Mouse (Mus musculus) liver, postnatal 0 days (tissue): ENCODE measurements around the gene Tead3. TPM values are rescaled to one million over a fixed set of nuclear protein-coding genes. Genes with fewer than 3 reads are reported as not detected.

ENCODE experiments used
- ATAC-seq: fragments of 200-750 bp; cut with Nextera tagmentation; 2 replicates; pipeline ENCODE4 v1.8.0; 2017; ENCODE audit warnings: mild to moderate bottlenecking, moderate library complexity
- DNase-seq: peaks from one replicate; pipeline ENCODE4 v3.0.0-alpha.2; 2016
- H3K27ac ChIP-seq: fragments of 300-500 bp; sonication (generic); 2 replicates; pipeline ENCODE4 v1.5.1; 2014; ENCODE audit warnings: antibody characterized with exemption, moderate library complexity, mild to moderate bottlenecking, low read depth
- H3K27me3 ChIP-seq: fragments of 300-500 bp; sonication (generic); 2 replicates; pipeline ENCODE4 v1.6.1; 2014; ENCODE audit warnings: low read length, control low read depth, mixed read lengths; ENCODE audit not compliant: insufficient read depth
- H3K36me3 ChIP-seq: fragments of 300-500 bp; sonication (generic); replicated peaks from 2 replicates; pipeline ENCODE4 v1.6.1; 2014; ENCODE audit warnings: mild to moderate bottlenecking, control low read depth, low read length, moderate library complexity, mixed read lengths; ENCODE audit not compliant: insufficient read depth
- H3K4me1 ChIP-seq: fragments of 300-500 bp; sonication (generic); 2 replicates; pipeline ENCODE4 v1.6.1; 2014; ENCODE audit warnings: antibody characterized with exemption, mild to moderate bottlenecking, control low read depth; ENCODE audit not compliant: insufficient read depth
- H3K4me2 ChIP-seq: fragments of 300-500 bp; sonication (generic); 2 replicates; pipeline ENCODE4 v1.6.1; 2014; ENCODE audit warnings: low read depth, mild to moderate bottlenecking, low read length, moderate library complexity, mixed read lengths
- H3K4me3 ChIP-seq: fragments of 300-500 bp; sonication (generic); 2 replicates; pipeline ENCODE4 v1.5.1; 2014; ENCODE audit warnings: low read depth, low read length
- H3K9ac ChIP-seq: fragments of 300-500 bp; sonication (generic); replicated peaks from 2 replicates; pipeline ENCODE4 v1.6.1; 2014; ENCODE audit warnings: mild to moderate bottlenecking, moderate library complexity
- H3K9me3 ChIP-seq: fragments of 300-500 bp; sonication (generic); 2 replicates; pipeline ENCODE4 v1.6.1; 2016; ENCODE audit warnings: mild to moderate bottlenecking, control low read depth, low read length, mixed read lengths
- CTCF ChIP-seq: sonication (generic); IDR thresholded peaks from 2 replicates; pipeline ENCODE4 v1.5.1; 2016; ENCODE audit warnings: antibody characterized with exemption, low read depth
- EP300 ChIP-seq: IDR thresholded peaks from 2 replicates; pipeline ENCODE4 v1.6.1; 2016; ENCODE audit warnings: antibody characterized with exemption, low read depth, mild to moderate bottlenecking
- WGBS: fragments of 180-500 bp; shearing (Covaris S2); extraction: QIAGEN DNeasy Blood & Tissue Kit; methylation state at CpG from one replicate; pipeline ENCODE4 v1.1.7; 2014; ENCODE audit not compliant: insufficient replicate concordance; 5-methylcytosine and 5-hydroxymethylcytosine counted together
- polyA plus RNA-seq: library from polyadenylated mRNA; unstranded; fragments of >200 nt; fragmentation: Nextera tagmentation; extraction: Ambion mirVana; gene quantifications from 2 replicates; pipeline ENCODE4 v1.2.1, GENCODE M21; 2015

The Tead3 gene
- 0.79 and 1.2 TPM in 2 replicates for polyA plus RNA-seq

GRCm38 (mm10) chr17:28350466-28351352 lies at the start of gene Tead3:
Gene Tead3, minus strand, starts transcription at chr17:28350817.
- no peak for TF ChIP-seq EP300
- no peak for TF ChIP-seq CTCF
- Histone ChIP-seq H3K36me3 (no peaks in the 10 kb centered on the region), H3K4me3 (peak within 1 kb of the TSS; percentile 69), H3K27me3 (peaks cover 30% of the 10 kb centered on the region), H3K9ac (peak within 1 kb of the TSS; percentile 79), H3K4me1 (peaks cover 21% of the 10 kb centered on the region), H3K27ac (peak within 1 kb of the TSS; percentile 96), H3K9me3 (no peaks in the 10 kb centered on the region), H3K4me2 (peak within 1 kb of the TSS; percentile 88)
- ATAC-seq (peak; percentile 79), DNase-seq (peak; percentile 86)
- WGBS = under 1% methylated on average over 56 of the region's 73 CpGs

GRCm38 (mm10) chr17:28394994-28395393 lies 44.4 kb upstream of the Tead3 start:
- Histone ChIP-seq H3K27ac (no peak overlapping the region), H3K9me3 (no peaks in the 10 kb centered on the region), H3K27me3 (no peaks in the 10 kb centered on the region), H3K4me3 (no peak overlapping the region), H3K9ac (no peak overlapping the region), H3K36me3 (peaks cover 18% of the 10 kb centered on the region), H3K4me1 (no peaks in the 10 kb centered on the region), H3K4me2 (no peak overlapping the region)
- 69% methylated on average over 7 of the region's 7 CpGs for WGBS
- no peak for DNase-seq
- TF ChIP-seq EP300 = no peak
- TF ChIP-seq CTCF = no peak
- no peak for ATAC-seq

DNA sequence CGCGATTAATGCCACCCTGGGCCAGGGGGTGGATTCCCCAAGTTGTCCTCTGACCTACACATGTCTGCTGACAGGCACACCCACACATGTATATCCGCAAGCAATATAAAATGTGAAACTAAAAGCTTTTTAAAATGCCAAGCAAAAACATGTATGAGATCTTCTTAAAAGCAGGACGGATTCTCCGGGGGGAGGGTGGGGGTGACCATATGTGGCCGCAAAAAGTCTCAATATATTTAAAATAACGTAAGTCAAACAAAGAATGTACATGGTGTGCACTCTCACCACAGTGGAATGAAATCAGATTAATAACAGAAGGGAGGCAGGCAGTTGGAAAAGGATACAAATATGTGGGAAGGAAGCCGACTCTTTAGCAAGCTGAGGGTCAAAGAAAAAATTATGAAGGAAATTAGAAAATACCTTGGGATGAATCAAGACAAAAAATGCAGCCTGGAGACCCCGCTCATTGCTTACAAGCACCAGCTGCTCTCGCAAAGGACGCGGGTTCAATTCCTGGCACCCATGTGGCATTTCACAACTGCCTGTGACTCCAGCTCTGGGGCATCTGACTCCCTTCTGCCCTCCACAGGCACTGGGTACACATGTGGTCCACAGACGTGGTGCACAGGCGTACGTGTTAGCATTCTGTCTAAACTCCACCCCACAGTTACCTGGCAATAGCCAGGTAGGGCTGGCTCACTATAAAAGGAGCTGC lies 43.6 kb upstream of the Tead3 start:
- no peak overlapping the region for H3K27ac ChIP-seq
- 0 out of 2 replicates have a peak, but pooled peaks cover 2% of the 10 kb centered on the region for H3K27me3 ChIP-seq
- H3K4me1 ChIP-seq = no peaks in the 10 kb centered on the region
- no peak overlapping the region for H3K9ac ChIP-seq
- H3K36me3 ChIP-seq = peaks cover 11% of the 10 kb centered on the region; the same call in 1 of the 2 replicates
- ATAC-seq = no peak
- TF ChIP-seq CTCF = no peak
- TF ChIP-seq EP300 = no peak
- no peaks in the 10 kb centered on the region for H3K9me3 ChIP-seq
- no peak overlapping the region for H3K4me2 ChIP-seq
- 77% methylated on average over 15 of the region's 15 CpGs for WGBS
- no peak for DNase-seq
- no peak overlapping the region for H3K4me3 ChIP-seq

DNA sequence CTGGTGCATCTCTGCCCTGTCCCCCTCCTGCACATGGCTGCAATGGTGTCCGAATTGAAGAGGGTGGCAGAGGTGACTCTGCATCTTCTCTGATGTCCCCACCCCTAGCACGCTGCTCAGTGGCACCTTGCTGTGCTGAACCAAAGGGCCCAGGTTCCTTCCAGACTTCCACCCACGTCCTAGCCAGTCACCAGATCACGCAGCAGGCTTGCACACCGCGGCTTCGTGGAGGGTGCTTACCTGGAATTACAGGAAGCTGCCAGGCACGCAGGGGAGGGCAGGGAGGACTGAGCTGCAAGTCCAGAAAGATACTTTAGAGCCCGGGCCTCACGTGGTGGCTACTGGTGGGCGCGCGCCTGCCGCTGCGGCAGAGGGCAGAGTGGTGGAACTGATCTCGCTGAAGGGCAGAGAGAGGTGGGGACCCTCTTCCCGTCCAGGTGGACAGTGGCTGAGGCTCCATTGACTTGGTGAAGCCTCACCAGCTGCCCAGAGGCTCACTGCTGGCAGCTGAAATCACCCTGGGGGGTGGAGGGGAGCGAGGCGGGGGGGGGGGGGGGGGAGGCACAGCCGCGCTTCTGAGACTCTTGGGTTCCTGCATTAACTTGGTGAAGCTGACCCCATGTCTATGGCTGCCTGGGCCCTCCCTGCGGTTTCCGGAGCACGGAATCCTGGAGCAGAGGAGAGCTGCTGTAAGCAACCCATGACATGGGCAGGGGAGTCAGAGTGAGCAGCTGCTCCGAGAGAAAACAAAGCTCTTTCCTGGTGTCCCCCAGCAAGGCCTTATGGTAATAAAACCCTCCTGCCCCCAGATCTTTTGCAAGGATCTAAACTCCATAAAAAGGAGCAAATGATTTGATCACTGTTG lies 41.2 kb upstream of the Tead3 start:
- TF ChIP-seq EP300 (no peak), CTCF (no peak)
- Histone ChIP-seq H3K27ac (no peak overlapping the region), H3K9ac (no peak overlapping the region), H3K36me3 (no peaks in the 10 kb centered on the region), H3K27me3 (peaks cover 12% of the 10 kb centered on the region; the same call in 1 of the 2 replicates), H3K4me2 (peak overlapping the region; percentile 22; the same call in 1 of the 2 replicates), H3K4me1 (no peaks in the 10 kb centered on the region), H3K4me3 (no peak overlapping the region), H3K9me3 (no peaks in the 10 kb centered on the region)
- 8% methylated on average over 21 of the region's 25 CpGs for WGBS
- ATAC-seq (no peak), DNase-seq (no peak)

GRCm38 (mm10) chr17:28388534-28388933 lies 37.9 kb upstream of the Tead3 start:
- Histone ChIP-seq H3K4me1 (no peaks in the 10 kb centered on the region), H3K9me3 (no peaks in the 10 kb centered on the region), H3K4me3 (no peak overlapping the region), H3K27ac (no peak overlapping the region), H3K4me2 (no peak overlapping the region), H3K27me3 (peaks cover 19% of the 10 kb centered on the region), H3K9ac (no peak overlapping the region), H3K36me3 (no peaks in the 10 kb centered on the region)
- 67% methylated on average over 3 of the region's 3 CpGs for WGBS
- no peak for TF ChIP-seq CTCF
- no peak for TF ChIP-seq EP300
- ATAC-seq (no peak), DNase-seq (no peak)
